Mouse (Mus musculus) adrenal gland, postnatal 10 days (tissue): ENCODE data around the gene Gm8126. TPM values are rescaled to one million over a fixed set of nuclear protein-coding genes. Genes with fewer than 3 reads are reported as not detected.
"Not testable (repeated sequence)": the region's sequence is repeated elsewhere in the genome, so short reads cannot be mapped to it uniquely, and the experiment has no call there.

Source experiments
- DNase-seq: peaks from one replicate; pipeline ENCODE4 v3.0.0; 2021; ENCODE audit warnings: mixed read lengths
- long read RNA-seq, 2 experiments: library from polyadenylated mRNA; stranded (forward); transcript quantifications; one replicate each; pipeline ENCODE4 v2.0.0; 2021
- total RNA-seq, 2 experiments: library from RNA; stranded (reverse); gene quantifications; 2 replicates each; pipeline ENCODE4 v1.2.3; 2021

Gene Gm8126
- total RNA-seq, result under 1 TPM in 1 of 2 experiments, not detected in 1; 0.39 TPM
- long read RNA-seq, experiment 1, result 0 reads
- long read RNA-seq, experiment 2, result 0 reads

DNA sequence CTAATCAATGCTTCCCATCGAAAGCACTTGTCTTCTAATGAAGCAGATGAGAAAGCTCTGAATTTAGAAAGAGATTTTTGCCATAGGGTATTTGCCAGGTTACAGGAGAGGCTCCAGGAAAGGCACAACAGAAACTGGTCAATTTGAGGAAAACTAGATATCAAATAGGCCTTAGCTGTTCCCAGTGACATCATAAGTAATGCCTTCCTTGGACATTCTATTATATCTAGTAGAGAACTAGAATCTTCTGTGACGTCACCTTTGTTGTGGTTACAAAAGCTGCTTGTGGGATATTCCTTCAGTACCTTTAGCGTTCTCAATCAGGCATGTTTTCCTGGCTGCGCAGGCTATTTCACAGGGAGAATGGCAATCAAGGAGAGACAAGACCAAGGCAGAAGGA is at the start of gene Gm8126:
Gm8126 (plus strand) TSS at position 301 of the 400 bp plus-strand sequence.
- not testable (repeated sequence) for DNase-seq

DNA sequence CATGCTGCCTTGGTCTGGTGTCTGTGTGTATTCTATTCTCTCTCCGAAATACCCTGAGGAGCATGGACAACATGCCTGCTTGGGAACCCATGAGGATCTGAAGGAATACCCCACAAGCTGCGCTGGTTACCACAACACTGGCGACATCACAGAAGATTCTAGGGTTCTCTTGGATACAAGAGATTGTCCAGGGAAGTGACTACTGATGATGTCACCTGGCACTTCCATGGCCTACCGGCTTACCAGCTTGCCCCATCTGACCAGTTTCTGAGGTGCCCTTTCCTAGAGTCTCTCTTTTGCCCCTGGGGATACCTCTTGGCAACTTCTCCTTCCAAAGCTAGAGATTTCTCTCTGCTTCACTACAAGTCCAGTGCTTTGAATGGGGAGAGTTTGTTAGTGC is 23.2 kb upstream of the Gm8126 start, which contains the start of gene Gm8122:
Gm8122 (minus strand) TSS at position 101 of the 400 bp plus-strand sequence.
- DNase-seq, result not testable (repeated sequence)

DNA sequence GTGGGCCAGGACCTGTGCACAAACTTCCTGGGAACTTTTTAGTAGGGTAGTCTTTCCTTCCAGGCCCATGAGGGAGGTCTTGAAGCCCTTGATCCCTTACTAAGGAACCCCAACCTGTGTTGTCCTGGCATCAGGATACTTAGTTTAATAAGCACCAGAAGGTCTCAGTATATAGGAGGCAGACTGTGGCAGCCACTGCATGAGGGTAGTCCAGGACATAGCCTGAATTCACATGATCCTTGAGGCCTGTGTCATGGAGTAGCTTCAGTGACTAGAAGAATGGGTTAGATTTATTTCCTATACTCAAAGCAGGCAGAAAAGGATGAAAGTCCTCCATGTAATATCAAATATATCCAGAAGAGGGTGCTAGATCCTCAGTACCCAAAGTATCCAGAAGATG is 20.7 kb upstream of the Gm8126 start:
- not testable (repeated sequence) for DNase-seq

DNA sequence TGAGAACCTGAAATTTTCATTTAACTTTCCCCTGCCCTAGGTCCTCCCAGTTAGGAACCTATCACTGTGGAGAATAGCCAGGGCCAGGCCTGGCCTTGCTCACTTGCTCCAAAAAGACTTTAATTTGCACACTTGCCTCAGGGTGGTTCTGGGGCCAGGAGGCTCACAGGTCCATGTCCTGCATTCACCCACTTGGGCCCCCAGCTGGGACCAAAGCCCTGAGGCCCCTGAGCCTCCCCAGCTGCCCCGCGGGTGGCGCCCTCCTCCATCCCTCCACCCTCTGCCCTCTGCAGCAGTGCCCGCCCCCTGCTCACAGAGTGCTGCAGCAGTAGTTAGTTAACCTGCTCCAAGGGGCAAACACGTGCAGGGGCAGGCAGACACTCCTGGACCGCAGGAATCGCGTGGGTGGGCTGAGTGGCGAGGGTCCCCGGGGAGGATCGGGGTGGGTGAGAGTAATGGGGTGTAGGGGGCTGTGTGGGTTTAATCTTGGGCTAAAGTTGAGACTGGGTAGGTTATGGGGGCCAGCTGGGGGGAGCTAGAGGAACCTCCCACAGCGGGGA is 8.8 kb upstream of the Gm8126 start:
- not testable (repeated sequence) for DNase-seq

DNA sequence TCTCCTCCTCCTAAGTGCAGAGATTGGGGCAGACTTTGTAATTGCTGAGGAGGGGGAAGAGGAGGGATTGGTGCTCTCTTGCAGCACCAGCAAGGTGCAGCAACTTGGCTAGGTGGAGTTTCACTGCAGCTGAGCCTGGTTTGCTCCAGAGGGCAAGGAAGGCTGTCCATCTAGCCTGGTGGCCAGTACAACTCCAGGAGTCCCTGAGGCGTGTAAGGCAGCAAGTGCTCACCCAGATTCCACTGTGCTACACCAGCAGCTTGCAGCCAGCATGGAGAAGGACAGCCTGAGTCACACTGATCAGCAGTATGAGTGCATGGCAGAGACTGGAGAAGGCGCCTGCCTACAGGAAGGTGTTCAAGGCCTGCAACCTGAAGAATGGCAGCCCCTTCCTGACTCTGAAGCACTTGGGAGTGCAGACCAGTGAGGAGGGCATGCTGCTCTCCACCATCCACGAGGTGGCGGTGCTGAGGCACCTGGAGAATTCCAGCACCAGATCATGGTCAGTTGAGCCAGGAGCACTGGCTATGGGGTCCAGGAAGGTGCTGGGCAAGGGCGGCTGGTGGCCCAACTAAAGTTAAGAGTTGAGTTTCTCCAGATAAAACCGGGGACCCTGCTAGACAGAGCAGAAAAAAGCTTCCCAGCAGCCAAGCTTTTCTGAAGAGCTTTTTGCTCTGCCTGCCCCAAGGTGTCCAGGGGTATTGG is 7.7 kb upstream of the Gm8126 start:
- DNase-seq, result not testable (repeated sequence)

DNA sequence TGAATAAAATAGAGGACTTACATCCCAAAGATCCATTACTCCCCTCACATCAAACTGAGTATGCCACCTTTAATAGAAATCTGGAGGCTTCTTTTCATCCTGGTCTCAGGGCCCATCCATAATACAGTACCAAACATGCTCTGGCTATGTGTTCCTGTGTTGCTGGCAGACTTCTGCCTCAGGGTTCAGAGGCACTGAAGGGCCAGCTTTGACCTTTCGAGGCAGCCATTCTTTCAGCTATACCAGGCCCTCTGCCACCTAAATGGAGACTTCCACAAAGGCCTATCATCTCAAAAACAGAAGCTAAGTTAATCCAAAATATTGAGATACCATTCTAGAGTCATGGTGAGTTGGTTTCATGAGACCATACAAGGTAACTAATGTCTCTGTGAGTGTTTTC is 1.9 kb upstream of the Gm8126 start:
- DNase-seq, result not testable (repeated sequence)

DNA sequence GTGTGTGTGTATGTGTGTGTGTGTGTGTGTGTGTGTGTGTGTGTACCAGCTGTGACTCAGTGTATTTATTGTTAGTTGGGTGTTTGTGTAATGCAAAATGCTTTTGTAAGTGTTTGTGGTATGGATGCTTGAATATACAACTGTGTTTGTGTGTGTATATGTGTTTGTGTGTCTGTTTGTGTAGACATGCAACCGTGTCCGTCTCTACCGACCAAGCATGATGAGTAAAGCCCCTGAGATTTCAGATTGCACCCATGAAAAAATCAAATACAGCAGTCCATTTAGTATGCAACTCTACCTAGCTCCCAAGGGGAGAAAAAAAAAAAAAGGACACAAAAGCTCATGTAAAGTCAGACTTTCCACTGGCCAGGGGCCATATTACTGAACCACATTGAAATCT is 5.0 kb downstream of the Gm8126 start:
- DNase-seq, result not testable (repeated sequence)

DNA sequence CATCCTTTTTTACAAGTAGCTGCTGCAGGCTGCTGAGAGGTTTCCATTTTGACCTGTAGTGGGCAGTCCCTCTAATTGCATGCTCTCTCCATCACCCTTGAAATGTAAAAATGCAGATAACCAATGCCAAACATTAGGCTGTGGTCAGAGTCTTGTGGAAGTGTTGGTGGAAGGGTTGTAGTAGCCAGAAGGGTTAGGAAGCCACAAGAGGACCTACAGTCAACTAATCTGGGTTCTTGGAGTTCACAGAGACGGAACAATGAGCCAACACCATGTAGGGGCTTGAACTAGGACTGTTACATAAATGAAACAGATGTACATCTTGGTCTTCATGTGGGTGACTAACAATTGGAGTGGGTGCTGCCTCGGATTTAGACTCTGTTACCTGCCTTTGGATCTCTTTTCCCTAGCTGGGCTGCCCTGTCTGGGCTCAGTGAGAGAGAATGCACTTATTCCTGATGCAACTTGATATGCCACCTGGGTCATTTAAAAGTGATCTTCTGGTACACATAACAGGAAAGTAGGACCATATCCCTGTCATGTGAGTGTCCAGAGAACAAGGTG is 10.2 kb downstream of the Gm8126 start:
- not testable (repeated sequence) for DNase-seq

DNA sequence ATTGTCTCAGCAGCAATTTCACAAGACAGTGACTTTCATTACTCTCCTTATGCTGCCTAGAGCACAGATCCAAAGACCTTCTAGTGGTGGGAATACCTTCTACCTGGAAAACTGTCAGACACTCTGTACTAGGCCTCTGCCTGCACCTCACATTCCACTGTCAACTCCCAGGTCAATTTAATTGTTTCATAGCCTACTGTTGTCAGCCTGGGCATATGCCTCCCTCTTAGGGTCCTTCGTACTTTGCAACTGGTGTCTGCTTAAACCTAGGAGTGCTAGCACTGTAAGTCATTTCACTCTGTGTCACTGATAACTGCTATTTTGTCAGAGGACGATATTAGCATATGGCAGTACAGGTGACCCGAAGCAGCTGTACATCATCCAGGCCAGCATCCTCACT is 10.8 kb downstream of the Gm8126 start:
- DNase-seq, result not testable (repeated sequence)

DNA sequence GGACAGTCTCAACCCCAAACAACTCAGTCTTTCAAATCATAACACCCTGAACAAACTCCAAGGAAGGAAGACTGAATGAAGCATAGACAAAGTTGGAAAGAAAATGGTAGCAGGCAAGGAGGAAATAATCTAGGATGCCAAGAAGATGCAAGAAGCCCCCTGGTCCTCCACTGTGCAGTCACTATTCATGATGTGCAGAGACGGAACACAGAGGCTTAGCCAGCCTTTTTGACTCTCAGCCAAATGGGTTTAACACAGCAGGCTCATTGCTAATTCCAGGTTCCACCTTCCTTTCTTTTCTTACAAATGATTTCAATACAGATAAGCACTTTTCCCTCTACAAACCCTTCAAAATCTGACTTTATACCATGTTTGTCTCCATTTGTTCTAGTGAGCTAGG is 14.7 kb downstream of the Gm8126 start:
- DNase-seq, result not testable (repeated sequence)

DNA sequence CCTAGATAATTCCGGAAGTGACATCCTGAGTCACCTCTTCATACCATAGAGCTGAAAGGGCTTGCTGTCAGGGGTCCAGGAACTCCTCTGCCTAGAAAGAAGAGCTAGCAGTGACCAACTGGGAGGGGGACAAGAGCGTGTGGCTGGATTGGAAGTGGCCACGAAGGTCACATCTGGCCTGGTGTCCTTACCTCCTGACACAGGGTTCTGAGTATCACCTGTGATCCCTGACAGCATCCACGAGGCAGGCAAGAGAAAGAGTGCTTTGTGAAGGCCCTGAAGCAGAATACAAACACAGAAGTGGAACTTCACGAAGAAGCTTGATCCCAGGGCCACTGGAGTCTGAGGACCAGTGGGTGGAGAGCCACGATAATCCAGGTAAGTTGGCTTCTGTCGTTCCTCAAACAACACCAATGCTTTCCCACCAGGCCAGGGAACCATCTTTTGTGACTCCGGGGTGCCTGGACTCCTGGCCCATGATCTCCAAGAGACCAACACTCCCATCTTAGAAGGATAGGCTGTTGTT is 16.6 kb downstream of the Gm8126 start, which contains the start of gene Gm9732:
Gm9732 (plus strand) TSS at position 51 of the 526 bp plus-strand sequence.
- DNase-seq, result not testable (repeated sequence)

DNA sequence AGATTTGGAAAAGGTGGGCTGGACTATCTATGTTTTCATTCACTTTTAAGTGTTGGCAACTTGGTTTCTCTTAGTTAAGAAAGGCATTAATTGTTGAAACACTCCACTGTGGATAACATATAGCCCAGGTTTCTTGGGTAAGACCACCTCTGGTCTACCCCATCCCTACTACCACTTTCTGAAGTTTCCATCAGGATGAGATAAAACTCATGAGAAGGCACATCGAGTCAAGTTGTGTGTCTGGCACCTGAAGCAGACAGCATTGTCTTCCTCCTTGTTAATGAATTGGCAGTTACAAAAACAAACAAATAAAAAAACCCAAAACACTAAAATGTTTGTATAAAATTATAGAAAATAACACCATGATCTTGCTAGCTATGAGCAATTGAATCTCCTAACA is 17.3 kb downstream of the Gm8126 start:
- DNase-seq, result not testable (repeated sequence)

DNA sequence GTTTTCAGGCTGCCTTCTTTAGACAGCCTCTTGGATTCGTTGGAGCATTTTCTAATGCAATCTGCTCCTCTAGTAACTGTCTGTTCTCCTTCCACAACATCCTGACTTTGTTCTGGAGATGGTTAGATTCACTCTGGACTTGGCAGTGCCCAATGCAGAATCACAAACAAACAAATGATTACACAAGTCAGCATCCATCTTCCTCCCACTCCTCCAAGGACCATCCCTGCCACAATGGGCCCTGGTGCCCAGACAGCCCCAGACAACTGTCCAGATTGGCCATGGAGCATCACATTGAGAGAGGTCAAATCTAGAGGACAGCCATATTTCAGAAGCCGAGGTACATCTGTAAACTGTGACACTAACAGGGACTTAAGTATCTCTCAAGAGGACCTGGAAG is 19.0 kb downstream of the Gm8126 start:
- not testable (repeated sequence) for DNase-seq

DNA sequence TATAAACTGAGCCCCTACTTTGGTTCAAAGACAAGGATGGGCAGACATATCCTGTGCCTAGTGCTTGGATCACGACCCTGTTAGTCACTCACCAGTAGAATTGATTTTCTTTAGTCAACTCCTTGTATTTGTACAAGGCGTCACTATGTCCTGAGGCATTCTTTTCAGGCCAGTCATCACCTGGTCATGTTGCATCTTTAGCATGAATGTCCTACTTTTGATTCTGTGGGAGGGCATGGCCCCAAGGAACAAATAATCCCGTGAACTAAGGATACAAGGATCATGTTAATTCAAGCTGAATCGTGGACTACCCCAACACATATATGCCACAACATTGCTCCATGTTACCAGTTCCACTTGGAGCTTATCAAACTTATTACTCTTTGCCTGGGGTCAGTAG is 19.7 kb downstream of the Gm8126 start:
- not testable (repeated sequence) for DNase-seq

DNA sequence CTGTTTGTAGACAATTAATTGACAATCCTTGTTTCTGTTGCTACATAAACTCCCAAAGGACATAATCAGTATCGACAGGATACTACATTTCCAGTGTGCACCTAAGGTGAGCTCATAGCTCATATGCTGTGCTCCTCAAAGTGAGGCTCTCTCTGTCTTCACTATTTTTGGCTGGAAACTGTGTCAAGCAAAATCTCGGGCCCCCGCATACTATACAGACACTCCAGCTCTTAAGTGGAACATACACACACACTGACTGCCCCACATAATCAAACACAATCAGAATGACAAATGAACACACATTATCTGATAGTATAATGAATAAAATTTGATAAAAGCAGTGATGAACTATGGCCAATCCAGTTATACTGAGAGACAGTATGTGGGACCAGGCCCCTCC is 20.2 kb downstream of the Gm8126 start:
- not testable (repeated sequence) for DNase-seq

DNA sequence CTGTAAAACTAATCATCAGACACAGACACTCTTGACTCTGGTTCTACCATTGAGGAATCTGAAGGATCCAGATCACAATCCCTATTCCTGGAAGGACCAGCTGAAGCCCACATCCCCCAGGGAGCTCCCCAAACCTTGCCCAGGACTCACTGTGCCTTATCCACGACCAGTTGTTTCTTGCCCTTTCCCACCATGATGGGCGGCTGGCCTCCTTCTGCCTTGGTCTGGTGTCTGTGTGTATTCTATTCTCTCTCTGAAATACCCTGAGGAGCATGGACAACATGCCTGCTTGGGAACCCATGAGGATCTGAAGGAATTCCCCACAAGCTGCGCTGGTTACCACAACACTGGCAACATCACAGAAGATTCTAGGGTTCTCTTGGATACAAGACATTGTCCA is 35.1 kb downstream of the Gm8126 start, which contains the start of gene Gm8127:
Gm8127 (minus strand) TSS at position 330 of the 400 bp plus-strand sequence.
- not testable (repeated sequence) for DNase-seq

Other genes starting within 250 kb of the Gm8126 start
- gene Gm10376, start 243.0 kb upstream of the Gm8126 start, total RNA-seq, result not detected
- not detected for gene Gm8094, start 182.0 kb upstream of the Gm8126 start, total RNA-seq
- gene Gm8104, start 158.0 kb upstream of the Gm8126 start, total RNA-seq, result not detected
- gene Gm7233, start 78.8 kb upstream of the Gm8126 start, total RNA-seq, result not detected
- not detected for gene Gm8122, start 23.3 kb upstream of the Gm8126 start, total RNA-seq
- not detected for gene Gm9732, start 16.4 kb downstream of the Gm8126 start, total RNA-seq
- gene Gm8127, start 35.2 kb downstream of the Gm8126 start, total RNA-seq, result not detected
- gene 1700001F09Rik, start 89.2 kb downstream of the Gm8126 start, total RNA-seq, result not detected
- gene Gm8138, start 157.7 kb downstream of the Gm8126 start, total RNA-seq, result not detected